Mouse (Mus musculus) hindbrain, postnatal 0 days (tissue): ENCODE results near the gene Fam181a. TPM values are rescaled to one million over a fixed set of nuclear protein-coding genes. Genes with fewer than 3 reads are reported as not detected.

Experiments
- ATAC-seq: fragments of 200-750 bp; cut with Nextera tagmentation; 2 replicates; pipeline ENCODE4 v1.8.0; 2017; ENCODE audit warnings: mild to moderate bottlenecking, moderate TSS enrichment, moderate library complexity
- DNase-seq: peaks from one replicate; pipeline ENCODE4 v3.0.0-alpha.2; 2015; ENCODE audit warnings: low spot score
- H3K27ac ChIP-seq: fragments of 300-500 bp; sonication (generic); 2 replicates; pipeline ENCODE4 v1.5.1; 2014; ENCODE audit warnings: mild to moderate bottlenecking
- H3K27me3 ChIP-seq: fragments of 300-500 bp; sonication (generic); 2 replicates; pipeline ENCODE4 v1.6.1; 2014; ENCODE audit warnings: low read length, mixed read lengths; ENCODE audit not compliant: insufficient read depth
- H3K36me3 ChIP-seq: fragments of 300-500 bp; sonication (generic); 2 replicates; pipeline ENCODE4 v1.6.1; 2014; ENCODE audit warnings: low read length, mixed read lengths; ENCODE audit not compliant: insufficient read depth
- H3K4me1 ChIP-seq: fragments of 300-500 bp; sonication (generic); 2 replicates; pipeline ENCODE4 v1.6.1; 2014; ENCODE audit warnings: antibody characterized with exemption, low read length, mixed read lengths; ENCODE audit not compliant: insufficient read depth
- H3K4me2 ChIP-seq: fragments of 300-500 bp; sonication (generic); 2 replicates; pipeline ENCODE4 v1.6.1; 2014; ENCODE audit warnings: low read depth, mild to moderate bottlenecking, low read length, moderate library complexity, mixed read lengths
- H3K4me3 ChIP-seq: fragments of 300-500 bp; sonication (generic); 2 replicates; pipeline ENCODE4 v1.5.1; 2014; ENCODE audit warnings: low read length
- H3K9ac ChIP-seq: fragments of 300-500 bp; sonication (generic); replicated peaks from 2 replicates; pipeline ENCODE4 v1.6.1; 2014; ENCODE audit warnings: mild to moderate bottlenecking, low read length, moderate library complexity, mixed read lengths
- H3K9me3 ChIP-seq: fragments of 300-500 bp; sonication (generic); 2 replicates; pipeline ENCODE4 v1.6.1; 2016; ENCODE audit warnings: low read length, mixed read lengths
- CTCF ChIP-seq: IDR thresholded peaks from 2 replicates; pipeline ENCODE4 v1.5.1; 2016; ENCODE audit warnings: antibody characterized with exemption, control low read depth, low read depth
- WGBS: fragments of 180-500 bp; shearing (Covaris S2); extraction: QIAGEN DNeasy Blood & Tissue Kit; methylation state at CpG from one replicate; pipeline ENCODE4 v1.1.7; 2014; 5-methylcytosine and 5-hydroxymethylcytosine counted together
- polyA plus RNA-seq: library from polyadenylated mRNA; unstranded; fragments of >200 nt; fragmentation: Nextera tagmentation; extraction: Ambion mirVana; gene quantifications from 2 replicates; pipeline ENCODE4 v1.2.1, GENCODE M21; 2015
- total RNA-seq: library from RNA; depleted of rRNA; stranded (reverse); fragments of >200 nt; gene quantifications from 2 replicates; pipeline ENCODE4 v1.2.3, GENCODE M21; 2014

The Fam181a gene
- total and polyA plus RNA-seq, 2 experiments from 2014 or later = 9.2 to 18.5 TPM

GRCm38 (mm10) chr12:103313871-103314639 lies 3.3 kb downstream of the Fam181a start:
- no peaks in the 10 kb centered on the region for H3K9me3 ChIP-seq
- peak overlapping the region; percentile 83 for H3K27ac ChIP-seq
- H3K4me3 ChIP-seq = peak overlapping the region; percentile 31; the same call in 1 of the 2 replicates
- ATAC-seq (peak; percentile 68), DNase-seq (peak; percentile 86)
- H3K36me3 ChIP-seq = no peaks in the 10 kb centered on the region
- H3K4me1 ChIP-seq = peaks cover 19% of the 10 kb centered on the region
- no peak overlapping the region; the same call in 1 of the 2 replicates for H3K9ac ChIP-seq
- peak overlapping the region; percentile 61 for H3K4me2 ChIP-seq
- WGBS = 16% methylated on average over 21 of the region's 21 CpGs
- H3K27me3 ChIP-seq = no peaks in the 10 kb centered on the region
- TF ChIP-seq CTCF = peak; percentile 19; the same call in 1 of the 2 replicates

DNA sequence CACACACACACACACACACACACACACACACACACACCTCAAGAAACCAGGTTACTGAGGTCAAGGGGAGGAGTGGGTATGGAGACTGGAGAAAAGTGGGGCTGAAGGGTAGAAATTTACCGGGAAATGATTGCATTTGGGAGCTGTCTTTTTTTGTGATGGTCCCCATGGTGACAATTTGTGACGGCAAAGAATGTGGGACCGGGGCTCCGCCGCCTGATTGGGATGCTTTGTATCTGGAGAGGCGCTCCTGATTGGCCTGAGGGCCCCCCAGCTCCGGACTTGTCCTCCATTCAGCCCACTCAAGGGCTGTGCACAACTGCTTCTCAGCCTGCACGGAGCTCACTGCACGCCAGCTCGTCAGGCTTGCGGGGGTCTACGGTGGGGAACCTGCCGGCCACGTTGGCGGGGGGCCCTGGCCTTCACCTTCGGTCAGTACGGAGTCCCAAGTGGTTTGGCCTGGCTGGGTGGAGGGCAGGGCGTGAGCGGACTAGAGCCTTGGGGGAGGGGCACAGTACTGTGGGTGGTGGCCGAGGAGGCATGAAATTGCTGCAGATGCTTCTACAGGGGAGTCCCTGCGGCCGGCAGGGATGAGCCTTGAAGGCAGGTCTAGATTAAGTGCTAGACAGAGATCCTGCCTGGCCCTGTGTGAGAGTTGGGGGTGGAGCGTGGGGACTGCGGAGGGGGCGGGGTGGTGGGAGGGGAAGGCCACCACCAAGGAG lies 4.0 kb downstream of the Fam181a start:
- H3K4me1 ChIP-seq = peaks cover 19% of the 10 kb centered on the region

DNA sequence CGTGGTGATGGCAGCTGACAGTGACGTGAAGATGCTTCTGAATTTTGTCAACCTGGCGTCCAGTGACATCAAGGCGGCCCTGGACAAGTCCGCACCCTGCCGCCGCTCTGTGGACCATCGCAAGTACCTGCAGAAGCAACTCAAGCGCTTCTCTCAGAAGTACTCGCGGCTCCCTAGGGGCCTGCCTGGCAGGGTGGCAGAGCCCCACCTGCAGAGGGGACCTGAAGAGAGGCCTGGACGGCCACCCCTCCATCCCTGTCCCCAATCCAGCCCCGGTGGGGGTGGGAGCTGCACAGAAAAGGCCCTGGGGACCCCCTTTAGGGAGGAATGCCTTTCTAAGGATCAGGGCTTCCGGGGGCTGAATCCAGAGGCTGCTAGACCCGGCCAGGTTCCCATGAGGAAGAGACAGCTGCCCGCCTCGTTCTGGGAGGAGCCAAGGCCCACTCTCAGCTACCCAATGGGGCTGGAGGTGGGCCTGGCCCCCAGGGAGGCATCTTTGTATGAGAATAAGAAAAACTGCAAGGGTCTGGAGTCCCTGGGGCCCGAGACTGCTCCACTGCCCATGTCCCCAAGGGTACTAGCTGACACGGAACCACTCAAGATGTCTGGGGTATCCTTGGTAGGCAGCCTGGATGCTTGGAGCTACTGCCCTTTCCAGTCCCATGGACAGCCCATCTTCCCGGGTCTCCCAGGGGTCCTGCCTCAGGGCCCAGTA lies 5.2 kb downstream of the Fam181a start:
- no peaks in the 10 kb centered on the region for H3K9me3 ChIP-seq
- ATAC-seq (no peak), DNase-seq (no peak)
- no peak for TF ChIP-seq CTCF
- H3K4me3 ChIP-seq = peak overlapping the region; percentile 31
- H3K36me3 ChIP-seq = no peaks in the 10 kb centered on the region
- peak overlapping the region; percentile 83; the same call in 1 of the 2 replicates for H3K27ac ChIP-seq
- 27% methylated on average over 20 of the region's 20 CpGs for WGBS
- peak overlapping the region; percentile 61 for H3K4me2 ChIP-seq
- H3K27me3 ChIP-seq = no peaks in the 10 kb centered on the region
- H3K9ac ChIP-seq = no peak overlapping the region; the same call in 1 of the 2 replicates
- peaks cover 19% of the 10 kb centered on the region for H3K4me1 ChIP-seq

More for the DNA sequence above, 4.0 kb downstream of the Fam181a start:
- peak overlapping the region; percentile 61 for H3K4me2 ChIP-seq
- 3% methylated on average over 24 of the region's 25 CpGs for WGBS
- peak; percentile 88 for ATAC-seq
- H3K27ac ChIP-seq = peak overlapping the region; percentile 83
- H3K4me3 ChIP-seq = peak overlapping the region; percentile 31
- no peaks in the 10 kb centered on the region for H3K27me3 ChIP-seq
- H3K9me3 ChIP-seq = no peaks in the 10 kb centered on the region
- peak; percentile 80 for DNase-seq
- peak overlapping the region; percentile 48 for H3K9ac ChIP-seq
- TF ChIP-seq CTCF = no peak
- no peaks in the 10 kb centered on the region for H3K36me3 ChIP-seq

- 43% methylated on average over 3 of the region's 3 CpGs for WGBS
- H3K9ac ChIP-seq = no peak overlapping the region
- H3K9me3 ChIP-seq = no peaks in the 10 kb centered on the region
- H3K4me1 ChIP-seq = no peaks in the 10 kb centered on the region
- H3K27ac ChIP-seq = no peak overlapping the region
- ATAC-seq (no peak), DNase-seq (peak; percentile 60)
- H3K4me3 ChIP-seq = no peak overlapping the region
- H3K27me3 ChIP-seq = no peaks in the 10 kb centered on the region
- H3K36me3 ChIP-seq = no peaks in the 10 kb centered on the region
- peak; percentile 84 for TF ChIP-seq CTCF
- no peak overlapping the region for H3K4me2 ChIP-seq
Measured at GRCm38 (mm10) chr12:103322801-103323200, 12.0 kb downstream of the Fam181a start.

- no peaks in the 10 kb centered on the region for H3K9me3 ChIP-seq
- no peaks in the 10 kb centered on the region for H3K4me1 ChIP-seq
- 7% methylated on average over 60 of the region's 60 CpGs for WGBS
- peak; percentile 97 for DNase-seq
- peak overlapping the region; percentile 20 for H3K27ac ChIP-seq
- H3K4me2 ChIP-seq = peak overlapping the region; percentile 53
- no peaks in the 10 kb centered on the region for H3K27me3 ChIP-seq
- ATAC-seq = peak; percentile 97
- H3K36me3 ChIP-seq = no peaks in the 10 kb centered on the region
- TF ChIP-seq CTCF = peak; percentile 89
- peak overlapping the region; percentile 33 for H3K4me3 ChIP-seq
- H3K9ac ChIP-seq = peak overlapping the region; percentile 28
Measured at GRCm38 (mm10) chr12:103325156-103325857, 14.5 kb downstream of the Fam181a start.

- Histone ChIP-seq H3K27me3 (no peaks in the 10 kb centered on the region), H3K4me2 (no peak overlapping the region), H3K9ac (no peak overlapping the region), H3K9me3 (no peaks in the 10 kb centered on the region), H3K4me3 (no peak overlapping the region), H3K36me3 (no peaks in the 10 kb centered on the region), H3K27ac (no peak overlapping the region), H3K4me1 (no peaks in the 10 kb centered on the region)
- WGBS = 51% methylated on average over 4 of the region's 4 CpGs
- no peak for DNase-seq
- ATAC-seq = no peak
- TF ChIP-seq CTCF = no peak
Measured at GRCm38 (mm10) chr12:103326569-103326968, 15.8 kb downstream of the Fam181a start.
